Mouse (Mus musculus) G1E (cell line): ENCODE measurements around the gene Dok1.

Experiments used
- CTCF ChIP-seq: IDR thresholded peaks from 2 replicates; pipeline ENCODE4 v1.5.1; 2012; ENCODE audit warnings: low read depth, low read length, inconsistent platforms, mixed read lengths
- POLR2AphosphoS5 ChIP-seq: IDR thresholded peaks from 2 replicates; pipeline ENCODE4 v1.6.1; 2012; ENCODE audit warnings: low read depth, low read length, inconsistent platforms; ENCODE audit not compliant: insufficient replicate concordance
- TAL1 ChIP-seq: conservative IDR thresholded peaks from 2 replicates; pipeline ENCODE4 v1.6.1; 2012; ENCODE audit warnings: low read depth, low read length, inconsistent platforms, mixed read lengths

GRCm38 (mm10) chr6:83020836-83021593 lies 12.3 kb downstream of the Dok1 start:
- TF ChIP-seq CTCF (no peak), POLR2AphosphoS5 (no peak), TAL1 (no peak)
